Mouse (Mus musculus): ENCODE data around the gene Ddx51.

DNA sequence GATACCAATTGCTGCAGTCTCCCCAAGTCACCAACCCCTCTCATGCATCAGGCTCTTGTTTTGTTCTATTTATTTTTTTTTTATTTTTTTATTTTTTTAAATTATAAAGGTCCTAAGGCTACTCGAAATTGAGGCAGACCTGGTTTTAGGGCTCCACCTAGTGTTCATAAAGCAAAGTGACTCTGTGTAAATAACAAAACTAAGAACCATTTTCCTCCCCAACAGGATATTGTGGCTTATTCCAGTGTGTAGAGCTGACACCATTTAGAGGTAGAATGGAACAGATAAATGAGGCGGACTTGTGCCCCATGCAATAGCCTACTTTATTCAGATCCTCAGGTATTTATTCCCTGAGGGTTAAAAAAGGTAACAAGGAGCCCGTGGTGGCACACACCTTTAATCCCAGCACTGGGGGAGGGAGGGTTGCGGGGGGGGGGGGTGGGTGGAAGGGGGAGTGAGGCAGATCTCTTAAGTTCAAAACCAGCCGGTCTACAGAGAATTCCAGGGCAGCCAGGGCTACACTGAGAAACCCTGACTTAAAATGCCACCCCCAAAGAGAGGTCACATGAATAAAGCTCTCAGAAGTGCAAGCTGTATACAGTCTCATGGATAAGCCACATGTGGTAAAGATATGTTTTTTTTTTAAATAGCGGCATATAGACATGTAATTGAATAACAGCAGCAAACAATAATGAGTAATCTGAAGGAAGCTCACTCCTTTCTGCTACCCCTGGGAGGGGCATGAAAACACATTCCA, 17.1 kb upstream of the Ddx51 start:
- no peak for TF ChIP-seq EP300 (optimal IDR thresholded peaks at IDR 0.05)
- peak; percentile 86 for TF ChIP-seq CTCF (IDR thresholded peaks at IDR 0.05; ENCODE audit: low read depth)

Data from stomach, postnatal 0 days (tissue).